Mouse (Mus musculus) thymus, postnatal 4 days (tissue): ENCODE measurements around the gene Cebpe.

Source experiments
- DNase-seq: peaks from one replicate; pipeline ENCODE4 v3.0.0; 2021

Cebpe gene

GRCm38 (mm10) chr14:54712074-54712473 is at the start of gene Cebpe:
Gene Cebpe (minus strand): TSS chr14:54712174.
- no peak for DNase-seq

DNA sequence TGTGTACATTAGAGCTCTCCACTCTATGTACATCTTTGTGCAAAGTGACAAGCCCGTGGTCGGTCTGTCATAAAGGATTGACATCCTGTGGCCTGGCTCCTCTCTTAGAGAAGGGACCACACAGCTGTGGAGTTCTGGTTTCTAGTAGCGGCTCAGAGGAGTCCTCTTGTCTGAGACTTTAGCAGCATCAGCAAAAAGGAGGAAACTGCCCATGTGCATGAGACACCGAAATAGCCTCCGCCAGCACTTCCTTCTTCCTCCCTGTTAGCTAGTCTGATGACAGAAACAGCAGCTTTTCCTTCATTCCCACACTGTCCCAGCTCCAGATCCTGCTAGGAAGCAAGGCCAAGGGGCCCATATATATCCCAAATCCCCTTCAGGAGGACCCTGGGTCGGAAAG is 44.4 kb upstream of the Cebpe start:
- DNase-seq, result no peak

GRCm38 (mm10) chr14:54754602-54755018 is 42.6 kb upstream of the Cebpe start:
- DNase-seq, result no peak

- DNase-seq, result no peak
Measured at GRCm38 (mm10) chr14:54753986-54754601, 42.1 kb upstream of the Cebpe start.

- DNase-seq, result no peak
Measured at GRCm38 (mm10) chr14:54752938-54753337, 41.0 kb upstream of the Cebpe start.

- no peak for DNase-seq
Measured at GRCm38 (mm10) chr14:54751768-54752167, 39.8 kb upstream of the Cebpe start.

- no peak for DNase-seq
Measured at GRCm38 (mm10) chr14:54749238-54749637, 37.3 kb upstream of the Cebpe start.

DNA sequence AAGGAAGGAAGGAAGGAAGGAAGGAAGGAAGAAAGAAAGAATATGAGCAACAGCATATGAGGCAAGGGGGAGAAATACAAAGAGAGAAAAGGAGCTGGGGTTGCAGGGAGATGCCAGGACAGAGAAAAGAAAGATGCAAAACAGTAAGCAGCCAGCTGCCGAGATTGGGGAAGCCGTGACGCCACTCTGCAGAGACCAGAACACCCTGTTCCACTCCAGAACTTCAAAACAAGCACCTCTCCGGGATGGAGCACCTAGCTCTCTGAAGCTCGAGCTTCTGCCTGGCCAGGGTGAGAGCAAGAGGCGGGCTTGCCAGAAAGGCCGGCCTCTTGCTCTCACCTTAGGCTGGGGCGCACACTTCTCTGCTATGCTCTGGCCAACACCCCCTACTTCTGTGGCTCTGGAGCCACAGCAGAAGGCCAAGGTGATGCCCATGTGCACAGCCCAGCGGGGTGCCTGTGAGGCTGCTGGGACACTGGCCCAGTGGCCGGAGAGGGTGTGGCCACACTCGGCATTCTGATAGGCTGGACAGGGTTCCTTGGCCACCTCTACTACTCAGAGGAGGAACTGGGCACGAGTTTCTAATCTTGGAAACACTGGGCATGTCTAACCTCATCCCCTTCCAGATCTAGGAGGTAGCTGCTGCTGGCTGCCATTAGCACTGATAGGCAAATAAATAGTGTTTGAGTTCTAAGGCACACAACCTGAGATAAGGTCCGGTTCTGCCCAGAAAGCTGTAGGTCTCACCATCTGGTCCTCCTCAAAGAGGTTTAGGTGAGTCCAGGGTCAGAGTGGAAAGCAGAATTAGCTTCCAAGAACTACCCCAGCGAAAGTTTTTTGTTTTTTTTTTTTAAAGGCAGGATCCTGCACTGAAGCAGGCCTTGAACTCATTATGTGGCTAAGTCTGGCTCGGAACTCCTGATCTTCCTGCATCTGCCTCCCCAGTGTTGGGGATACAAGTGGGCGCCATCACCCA is 36.3 kb upstream of the Cebpe start:
- no peak for DNase-seq

- no peak for DNase-seq
Measured at GRCm38 (mm10) chr14:54746038-54746437, 34.1 kb upstream of the Cebpe start.

GRCm38 (mm10) chr14:54744473-54744872 is 32.5 kb upstream of the Cebpe start:
- no peak for DNase-seq

DNA sequence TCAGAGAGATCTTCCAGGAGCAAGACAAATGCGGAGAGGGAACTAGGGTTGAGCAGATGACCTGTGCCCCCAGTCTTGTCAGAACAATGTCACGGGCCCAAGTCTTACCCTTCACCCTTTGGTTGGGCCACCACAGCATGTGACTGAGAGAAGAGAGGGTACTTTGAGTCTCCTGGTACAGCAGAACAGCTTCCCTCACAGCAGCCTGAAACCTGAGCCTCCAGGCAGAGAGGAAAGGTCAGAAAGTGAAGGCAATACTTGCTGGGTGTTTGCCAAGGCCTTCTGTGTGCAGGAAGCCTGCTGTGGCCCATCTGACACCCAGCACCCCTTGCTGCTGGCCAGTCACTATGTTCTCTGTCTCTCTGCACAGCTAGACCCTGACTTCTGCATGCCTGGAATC is 30.4 kb upstream of the Cebpe start:
- DNase-seq, result no peak

GRCm38 (mm10) chr14:54741721-54742120 is 29.7 kb upstream of the Cebpe start:
- no peak for DNase-seq

- no peak for DNase-seq
Measured at GRCm38 (mm10) chr14:54737634-54738033, 25.7 kb upstream of the Cebpe start.

DNA sequence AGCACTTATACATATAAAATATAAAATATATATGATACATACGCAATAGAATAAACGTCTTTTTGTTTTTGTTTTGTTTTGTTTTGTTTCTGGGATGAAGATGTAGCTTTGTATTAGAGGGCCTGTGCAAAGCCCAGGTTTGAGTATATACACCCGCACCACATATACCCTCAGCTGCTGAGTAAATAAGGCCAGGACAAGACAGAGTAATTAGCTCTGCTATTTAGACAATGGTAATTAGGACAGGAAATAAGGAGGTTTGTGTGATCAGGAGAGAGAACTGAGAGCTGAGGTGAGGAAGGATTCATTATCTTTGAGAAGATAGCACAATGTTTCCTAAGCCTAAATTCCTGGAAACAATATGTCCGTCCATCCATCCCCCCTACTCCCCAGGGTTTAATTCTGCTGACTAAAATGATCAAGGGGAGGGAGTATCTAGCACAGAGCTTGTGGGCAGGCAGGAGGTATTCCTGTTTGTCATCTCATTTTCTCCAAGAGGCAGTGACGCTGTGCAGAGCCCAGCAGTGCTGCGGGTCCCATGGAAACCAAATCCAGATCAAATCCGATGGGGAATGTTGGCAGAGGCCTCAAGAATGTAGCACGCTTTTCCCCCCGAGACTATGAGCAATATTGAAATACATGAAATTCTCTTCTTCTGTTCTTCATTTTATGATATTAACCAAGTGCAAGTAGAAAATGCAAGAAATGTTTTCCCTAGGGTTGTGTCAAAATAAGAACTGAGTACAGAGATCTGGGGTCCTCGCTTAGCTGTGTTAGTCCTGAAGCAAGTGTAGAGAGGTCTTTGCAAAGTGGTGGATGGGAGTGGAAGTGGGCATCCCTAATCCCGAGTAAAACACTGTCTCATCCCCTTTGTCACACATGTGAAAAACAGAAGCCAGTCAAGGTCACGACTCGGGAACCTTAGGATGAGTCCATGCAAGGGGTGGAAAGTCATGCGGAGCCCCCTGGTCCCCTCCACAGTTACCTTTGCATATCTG is 24.9 kb upstream of the Cebpe start:
- DNase-seq, result no peak

DNA sequence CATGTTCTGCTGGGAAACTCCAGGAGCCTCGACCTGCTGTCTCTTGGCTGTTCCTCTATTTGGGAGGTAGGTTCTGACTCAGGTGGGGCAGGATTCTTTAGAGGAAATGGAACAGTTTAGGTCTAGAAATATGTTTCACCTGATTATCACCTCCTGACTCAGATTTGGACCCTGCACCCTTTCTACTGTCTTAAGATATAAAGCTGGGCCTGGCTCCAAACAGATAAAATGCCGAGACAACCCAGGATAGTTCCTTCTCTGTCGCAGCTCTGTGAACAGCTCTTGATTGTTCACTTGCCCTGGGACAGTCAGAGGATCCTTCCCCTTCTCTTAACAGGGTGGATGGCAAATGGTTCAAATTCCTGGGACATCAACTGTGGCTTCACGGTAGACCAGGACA is 23.2 kb upstream of the Cebpe start:
- no peak for DNase-seq

DNA sequence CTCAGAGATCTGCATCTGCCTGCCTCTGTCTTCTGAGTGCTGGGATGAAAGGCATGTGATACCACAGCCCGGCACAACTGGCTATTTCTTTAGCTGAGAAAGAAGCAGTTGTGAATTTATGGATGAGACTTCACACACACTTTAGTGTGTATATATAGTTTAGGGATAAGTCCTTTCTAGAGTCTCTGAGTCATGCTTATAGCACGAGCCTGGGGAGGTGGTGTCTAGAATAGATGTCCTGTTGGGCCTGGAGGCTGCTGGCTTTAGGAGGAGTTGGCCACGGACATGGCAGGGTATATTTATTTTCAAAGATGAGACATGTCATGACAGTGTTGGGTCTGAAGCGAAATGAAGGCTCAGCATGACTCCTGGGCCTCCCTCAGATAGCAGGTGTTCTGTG is 22.0 kb upstream of the Cebpe start:
- no peak for DNase-seq

GRCm38 (mm10) chr14:54732206-54732605 is 20.2 kb upstream of the Cebpe start:
- no peak for DNase-seq

DNA sequence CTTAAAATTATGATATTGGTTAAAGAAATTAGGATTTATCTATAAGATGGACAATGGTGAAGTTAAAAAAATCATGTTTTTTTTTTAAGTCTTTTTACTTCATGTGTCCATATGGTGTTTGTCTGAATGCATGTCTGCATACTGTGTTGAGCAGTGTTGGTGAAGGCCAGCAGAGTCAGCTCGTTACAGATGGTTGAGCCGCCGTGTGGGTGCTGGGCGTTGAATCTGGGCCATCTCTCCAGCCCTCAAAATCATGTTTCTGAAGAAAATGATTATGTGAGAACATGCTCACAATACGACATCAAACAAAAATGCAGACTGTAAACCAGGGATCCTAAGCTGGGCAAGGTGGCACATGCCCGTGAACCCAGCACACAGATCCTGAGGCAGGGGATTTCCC is 18.3 kb upstream of the Cebpe start:
- DNase-seq, result no peak

GRCm38 (mm10) chr14:54728823-54729653 is 17.1 kb upstream of the Cebpe start:
- no peak for DNase-seq

DNA sequence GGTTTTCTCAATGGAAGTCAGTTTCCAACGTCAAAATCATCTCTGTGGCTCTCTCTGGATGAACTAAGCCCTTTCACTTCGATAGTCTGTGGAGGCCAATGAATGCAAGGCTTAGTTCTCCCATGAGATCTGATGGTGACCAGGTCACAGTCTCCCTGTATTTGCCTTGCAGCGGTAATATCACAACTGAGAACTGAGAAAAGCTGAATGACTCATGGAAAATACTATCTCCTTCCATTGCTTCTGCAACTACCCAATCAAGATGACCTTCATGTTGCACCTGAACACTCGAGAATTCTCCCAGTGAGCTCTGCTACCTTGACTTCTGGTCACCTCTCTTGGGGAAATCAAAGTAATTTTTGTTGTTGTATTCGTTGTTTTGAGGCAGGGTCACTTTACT is 15.6 kb upstream of the Cebpe start:
- no peak for DNase-seq

- no peak for DNase-seq
Measured at GRCm38 (mm10) chr14:54724049-54724448, 12.1 kb upstream of the Cebpe start.

GRCm38 (mm10) chr14:54721711-54722110 is 9.7 kb upstream of the Cebpe start:
- DNase-seq, result no peak
